Mouse (Mus musculus) layer of hippocampus, adult 11-12 months (tissue): ENCODE results near the gene Mtus2.

ENCODE experiments used
- DNase-seq: peaks from one replicate; pipeline ENCODE4 v3.0.0; 2022; ENCODE audit warnings: low spot score

The Mtus2 gene

DNA sequence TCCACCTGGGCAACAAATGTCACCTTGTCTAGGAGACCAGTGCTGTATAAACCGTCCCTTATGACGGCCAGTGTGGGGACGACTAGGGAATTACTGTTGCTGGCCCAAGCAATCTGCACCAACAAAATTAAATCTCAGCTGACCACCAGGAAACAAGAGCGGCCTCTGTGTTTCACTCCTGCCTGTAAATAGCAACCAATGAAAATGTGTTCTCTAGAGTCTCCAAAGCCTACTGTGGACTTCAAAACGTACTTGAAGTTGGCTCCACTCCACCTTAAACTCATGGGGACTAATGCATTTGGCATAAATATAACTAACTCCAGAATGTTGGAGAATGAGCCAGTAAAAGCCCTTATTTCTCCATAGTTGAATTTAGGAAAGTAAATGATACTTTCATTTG, 387.3 kb downstream of the Mtus2 start:
- DNase-seq = no peak

- DNase-seq = no peak
Observed at GRCm38 (mm10) chr5:148346543-148346942, 389.4 kb downstream of the Mtus2 start.

DNA sequence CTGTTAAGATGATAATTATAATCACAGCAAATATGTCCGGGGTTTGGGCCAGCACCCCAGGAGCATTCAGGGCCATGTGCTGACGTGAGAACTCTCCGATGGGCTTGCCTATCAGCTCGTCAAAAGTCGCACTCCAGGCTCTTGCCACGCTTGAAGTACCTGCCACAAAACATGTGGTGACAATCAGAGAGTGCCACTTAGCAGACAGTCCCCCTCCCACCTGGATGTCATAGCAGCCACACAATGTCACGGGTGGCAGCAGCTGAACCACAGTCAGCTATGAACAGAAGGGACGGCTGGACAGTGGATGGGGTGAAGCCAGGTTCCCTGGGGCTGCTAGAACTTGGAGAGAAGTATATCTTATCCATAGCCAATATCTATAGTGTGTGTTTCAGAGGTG, 391.0 kb downstream of the Mtus2 start:
- no peak for DNase-seq

GRCm38 (mm10) chr5:148349327-148350011, 392.3 kb downstream of the Mtus2 start:
- DNase-seq = no peak

DNA sequence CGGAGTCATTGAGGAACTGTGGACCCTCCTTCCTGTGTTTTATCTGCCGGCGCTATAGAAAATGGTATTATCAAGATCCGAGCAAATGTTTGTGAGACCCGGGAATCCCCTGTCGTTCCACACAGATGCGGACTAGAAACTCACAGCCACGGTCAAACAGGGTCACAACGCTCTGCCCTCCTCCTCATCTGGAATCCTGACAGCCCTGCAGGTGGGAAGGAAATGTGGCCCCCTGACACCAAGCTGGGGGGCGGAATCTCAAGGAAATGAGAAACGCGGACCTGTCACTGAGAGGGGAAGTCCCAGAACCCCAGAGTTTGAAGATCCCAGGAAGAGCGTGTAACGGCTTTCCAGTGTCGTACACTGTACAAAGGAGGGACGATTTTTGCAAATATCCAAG, 396.3 kb downstream of the Mtus2 start:
- no peak for DNase-seq

GRCm38 (mm10) chr5:148354536-148354935, 397.4 kb downstream of the Mtus2 start:
- DNase-seq = no peak

- DNase-seq = no peak
Observed at GRCm38 (mm10) chr5:148355822-148356221, 398.7 kb downstream of the Mtus2 start.

DNA sequence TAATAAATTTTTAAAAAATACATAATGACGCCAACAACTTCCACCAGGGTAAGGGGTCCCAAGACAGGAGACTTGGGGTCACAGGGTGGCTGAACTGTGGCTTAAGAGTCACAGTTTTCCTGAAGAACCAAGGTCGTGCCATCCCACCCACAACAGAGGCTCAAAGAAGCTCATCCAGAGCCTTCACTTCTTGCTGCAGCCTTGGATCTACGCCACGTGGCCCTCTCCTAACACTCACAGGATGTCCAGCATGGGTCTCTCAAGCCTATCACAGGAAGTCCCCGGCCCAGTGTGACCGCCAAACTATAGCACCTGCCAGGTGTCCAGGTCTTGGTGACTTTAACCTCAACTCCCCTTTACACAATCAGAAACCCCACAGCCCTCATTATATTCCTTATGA, 400.0 kb downstream of the Mtus2 start:
- no peak for DNase-seq

DNA sequence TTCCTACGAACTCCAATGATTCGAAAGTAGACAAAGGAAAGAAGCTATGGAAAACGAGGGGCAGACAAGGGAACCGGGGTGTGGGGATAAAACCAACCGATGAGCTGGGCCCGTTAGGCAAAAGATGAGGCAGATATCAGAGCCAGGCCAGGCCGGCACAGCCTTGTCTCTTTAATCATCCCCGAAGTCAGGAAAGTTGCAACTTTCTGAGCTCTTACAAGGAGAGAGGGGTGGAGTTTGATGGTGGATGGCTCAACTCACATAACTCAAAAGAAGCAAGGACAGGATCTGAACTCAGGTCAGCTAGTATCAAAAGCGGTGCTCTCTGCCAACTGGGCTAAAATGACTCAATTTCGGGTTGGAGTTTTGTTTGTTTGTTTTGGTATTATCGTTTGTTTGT, 402.0 kb downstream of the Mtus2 start:
- no peak for DNase-seq

DNA sequence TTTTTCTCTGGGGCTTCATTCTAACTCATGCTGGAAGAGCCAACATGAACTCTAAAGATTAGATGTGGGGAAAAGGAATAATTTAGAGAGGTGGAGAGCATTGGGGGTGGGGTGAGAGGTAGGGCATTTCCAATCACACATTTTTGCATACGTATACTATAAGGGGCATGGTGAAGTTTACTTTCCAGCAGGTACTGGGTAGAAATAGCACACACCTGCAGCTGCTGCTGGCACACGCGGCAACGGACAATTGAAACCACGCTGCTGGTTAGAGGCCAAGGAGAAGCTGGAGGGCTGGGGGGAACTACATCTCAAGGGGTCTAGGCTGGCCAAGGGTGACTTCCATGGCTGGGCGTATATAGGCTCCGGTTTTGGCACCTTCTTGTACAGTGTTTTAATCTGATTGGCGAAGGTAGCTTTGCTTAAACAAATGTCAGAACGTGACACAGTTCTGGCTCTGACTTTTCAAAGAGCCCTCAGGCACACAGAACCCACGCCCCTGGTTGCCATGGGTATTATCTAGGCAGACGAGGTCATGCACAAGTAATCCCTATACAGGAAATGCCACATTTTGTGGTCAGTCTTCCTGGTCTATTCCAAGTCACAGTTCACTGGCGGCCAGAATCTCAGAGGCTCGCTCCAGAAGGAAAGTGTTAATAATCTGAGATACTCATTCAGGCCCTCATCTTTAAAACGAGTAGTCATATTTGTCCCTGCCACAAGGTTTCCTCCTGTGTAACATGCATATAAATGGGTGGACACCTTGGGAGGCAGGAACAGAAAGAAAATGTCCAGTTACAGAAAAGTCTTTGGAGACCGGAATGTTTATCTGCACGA, 404.0 kb downstream of the Mtus2 start:
- DNase-seq = no peak

GRCm38 (mm10) chr5:148361759-148362010, 404.6 kb downstream of the Mtus2 start:
- DNase-seq = no peak

DNA sequence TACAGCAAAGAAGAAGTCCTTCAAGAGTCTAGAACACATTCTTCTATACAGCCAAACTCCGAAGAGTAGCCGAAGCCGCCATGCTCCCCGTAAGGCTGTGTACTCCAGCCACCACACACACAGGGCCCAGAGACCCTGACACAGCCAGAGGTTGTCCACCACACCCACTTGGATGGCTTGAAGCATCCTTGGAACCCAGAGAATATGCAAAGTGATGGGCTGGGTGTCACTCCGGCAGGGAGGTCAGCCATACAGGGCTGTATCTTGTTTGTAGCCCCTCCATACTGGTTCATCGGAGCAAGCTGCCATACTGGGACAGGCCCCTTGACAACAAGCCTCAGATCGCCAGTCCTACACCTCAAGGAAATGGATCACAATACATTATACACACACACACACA, 405.2 kb downstream of the Mtus2 start:
- DNase-seq = no peak

DNA sequence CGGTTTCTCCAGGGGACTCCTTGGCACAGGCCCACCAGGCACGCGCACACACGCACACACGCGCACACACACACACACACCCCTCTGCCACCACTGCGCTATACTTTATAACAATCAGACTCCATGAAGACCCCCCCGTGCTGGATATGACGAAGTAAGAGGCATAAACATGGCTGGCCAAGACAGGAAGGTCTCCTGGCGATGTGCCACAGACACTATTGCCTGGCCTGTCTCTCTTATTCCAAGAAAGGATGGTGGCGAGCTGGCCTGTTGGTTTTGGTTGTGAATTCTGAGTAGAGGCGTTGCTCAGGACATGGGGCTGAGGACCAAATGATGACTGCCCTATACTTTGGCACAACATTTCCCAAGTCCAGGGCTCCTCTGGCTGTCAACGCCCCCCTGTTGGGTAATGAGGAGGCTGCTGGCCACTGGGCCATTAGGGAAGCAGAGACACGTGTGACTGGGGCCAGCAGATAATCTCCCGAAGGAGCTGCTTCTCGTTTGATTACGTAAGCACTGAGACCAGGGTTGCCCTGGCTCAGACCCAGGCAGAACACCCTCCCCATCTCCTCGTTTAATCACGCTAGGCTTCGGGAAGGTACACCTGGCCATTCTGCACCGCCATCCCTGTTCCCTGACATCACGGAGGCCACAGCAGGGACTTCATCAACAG, 406.5 kb downstream of the Mtus2 start:
- DNase-seq = no peak
